Mouse (Mus musculus): ENCODE measurements around the gene Spdye4b.
"Not testable (repeated sequence)": the region's sequence is repeated elsewhere in the genome, so short reads cannot be mapped to it uniquely, and the experiment has no call there.

- TF ChIP-seq POLR2A (IDR thresholded peaks at IDR 0.05; ENCODE audit: low read depth, low read length); CTCF (IDR thresholded peaks at IDR 0.05; ENCODE audit: borderline replicate concordance, insufficient read depth, low read length): not testable (repeated sequence)
Measured at GRCm38 (mm10) chr5:143194747-143195146, 13.9 kb downstream of the Spdye4b start.

All from embryonic fibroblast, embryonic 13.5 days (primary cell).